Mouse (Mus musculus) heart, embryonic 16.5 days (tissue): ENCODE data around the gene Tbp. TPM values are rescaled to one million over a fixed set of nuclear protein-coding genes. Genes with fewer than 3 reads are reported as not detected.

Experiments used
- ATAC-seq: fragments of 200-750 bp; cut with Nextera tagmentation; replicated peaks from 2 replicates; pipeline ENCODE4 v1.8.0; 2017; ENCODE audit warnings: moderate number of reproducible peaks; ENCODE audit not compliant: insufficient read depth, low FRiP score; ENCODE audit errors: extremely low read depth
- H3K27ac ChIP-seq: fragments of 300-500 bp; sonication (generic); 2 replicates; pipeline ENCODE4 v1.5.1; 2014; ENCODE audit warnings: mild to moderate bottlenecking, low read length, control low read depth, moderate library complexity
- H3K27me3 ChIP-seq: fragments of 300-500 bp; sonication (generic); 2 replicates; pipeline ENCODE4 v1.6.1; 2014; ENCODE audit warnings: low read length, mixed read lengths; ENCODE audit not compliant: control insufficient read depth, insufficient read depth
- H3K36me3 ChIP-seq: fragments of 300-500 bp; sonication (generic); 2 replicates; pipeline ENCODE4 v1.6.1; 2014; ENCODE audit not compliant: control insufficient read depth, insufficient read depth
- H3K4me1 ChIP-seq: fragments of 300-500 bp; sonication (generic); 2 replicates; pipeline ENCODE4 v1.6.1; 2014; ENCODE audit warnings: low read length, mixed read lengths; ENCODE audit not compliant: control insufficient read depth, insufficient read depth
- H3K4me2 ChIP-seq: fragments of 300-500 bp; sonication (generic); 2 replicates; pipeline ENCODE4 v1.6.1; 2014; ENCODE audit warnings: low read depth, mild to moderate bottlenecking, control low read depth, low read length
- H3K4me3 ChIP-seq: fragments of 300-500 bp; sonication (generic); 2 replicates; pipeline ENCODE4 v1.5.1; 2014; ENCODE audit warnings: mild to moderate bottlenecking, control low read depth, low read length
- H3K9ac ChIP-seq: fragments of 300-500 bp; sonication (generic); 2 replicates; pipeline ENCODE4 v1.6.1; 2014; ENCODE audit warnings: low read length, control low read depth
- H3K9me3 ChIP-seq: fragments of 300-500 bp; sonication (generic); replicated peaks from 2 replicates; pipeline ENCODE4 v1.6.1; 2016; ENCODE audit warnings: low read length; ENCODE audit not compliant: control insufficient read depth
- WGBS: fragments of 180-500 bp; shearing (Covaris S2); extraction: QIAGEN DNeasy Blood & Tissue Kit; methylation state at CpG from one replicate; pipeline ENCODE4 v1.1.7; 2014; 5-methylcytosine and 5-hydroxymethylcytosine counted together
- polyA plus RNA-seq: library from polyadenylated mRNA; unstranded; fragments of >200 nt; fragmentation: Nextera tagmentation; extraction: Ambion mirVana; gene quantifications from 2 replicates; pipeline ENCODE4 v1.2.1, GENCODE M21; 2015

Tbp gene
- polyA plus RNA-seq, 1 experiment from 2014 or later, result 25.2 TPM

DNA sequence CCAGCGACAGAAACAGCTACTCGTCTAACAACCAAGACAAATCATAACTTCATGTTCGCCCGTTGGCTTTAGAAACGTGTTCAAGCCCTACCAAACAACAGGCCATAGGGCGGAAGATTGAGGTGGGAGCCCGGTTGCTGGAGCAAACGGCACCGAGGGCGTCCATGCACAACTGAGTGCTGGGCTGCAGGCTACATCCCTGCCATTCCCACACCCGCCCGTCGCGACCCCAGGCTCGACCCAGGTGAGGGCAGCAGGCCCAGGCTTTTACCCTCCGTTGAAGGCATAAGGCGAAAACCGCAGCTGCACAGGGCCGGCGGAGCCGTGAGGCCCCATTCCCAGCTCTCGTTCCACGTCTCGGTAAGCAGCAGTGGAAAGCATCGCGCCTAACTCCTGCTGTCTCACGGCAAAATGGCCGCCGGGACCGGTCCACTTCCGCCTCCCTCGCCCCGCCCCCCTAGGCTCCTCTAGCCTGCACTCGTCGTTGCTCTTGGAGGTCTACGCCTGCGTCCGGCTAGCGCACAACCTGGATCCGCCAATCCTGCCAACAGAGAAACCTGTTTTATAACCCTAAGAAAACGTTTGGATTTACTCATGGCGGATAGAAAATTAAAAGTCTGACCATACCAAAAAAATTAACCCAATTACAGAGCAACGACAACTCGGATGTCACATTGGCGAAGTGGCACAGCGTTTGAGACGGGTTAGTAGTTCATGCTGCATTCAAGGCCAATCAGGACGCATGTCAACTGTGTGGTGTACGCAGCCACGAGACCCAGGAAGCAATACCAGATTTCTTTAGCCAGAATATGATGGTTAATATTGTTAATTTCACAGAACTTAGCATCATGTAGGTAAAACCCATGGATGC, 1.6 kb upstream of the Tbp start:
- Histone ChIP-seq H3K36me3 (peaks cover 11% of the 10 kb centered on the region), H3K4me1 (peaks cover 32% of the 10 kb centered on the region), H3K4me3 (peak overlapping the region; percentile 75), H3K9me3 (no peaks in the 10 kb centered on the region), H3K9ac (peak overlapping the region; percentile 84), H3K27me3 (no peaks in the 10 kb centered on the region), H3K4me2 (peak overlapping the region; percentile 81), H3K27ac (peak overlapping the region; percentile 87)
- under 1% methylated on average over 50 of the region's 50 CpGs for WGBS
- peak; percentile 94 for ATAC-seq

DNA sequence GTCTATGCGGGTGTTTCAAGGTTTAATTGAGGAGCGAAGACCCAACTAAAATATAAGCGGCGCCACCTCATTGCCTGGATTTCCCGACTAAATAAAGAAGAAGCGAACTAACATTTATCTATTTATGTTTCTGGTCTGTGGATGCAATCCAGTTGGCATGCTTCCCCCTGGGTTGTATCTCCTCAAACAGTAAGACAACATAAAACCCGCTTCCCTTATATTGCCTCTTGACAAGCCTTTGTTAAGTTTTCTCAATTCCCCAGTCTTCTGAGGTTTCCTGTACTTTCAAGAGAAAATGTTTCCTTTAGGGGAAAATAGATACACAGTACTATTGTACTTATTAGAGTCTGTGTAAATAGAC, 955 bp upstream of the Tbp start:
- Histone ChIP-seq H3K9ac (peak overlapping the region; percentile 84), H3K9me3 (no peaks in the 10 kb centered on the region), H3K4me1 (peaks cover 32% of the 10 kb centered on the region), H3K36me3 (peaks cover 9% of the 10 kb centered on the region), H3K4me3 (peak overlapping the region; percentile 98), H3K4me2 (peak overlapping the region; percentile 81), H3K27me3 (no peaks in the 10 kb centered on the region), H3K27ac (peak overlapping the region; percentile 87)
- WGBS, result 40% methylated on average over 7 of the region's 7 CpGs
- no peak for ATAC-seq

DNA sequence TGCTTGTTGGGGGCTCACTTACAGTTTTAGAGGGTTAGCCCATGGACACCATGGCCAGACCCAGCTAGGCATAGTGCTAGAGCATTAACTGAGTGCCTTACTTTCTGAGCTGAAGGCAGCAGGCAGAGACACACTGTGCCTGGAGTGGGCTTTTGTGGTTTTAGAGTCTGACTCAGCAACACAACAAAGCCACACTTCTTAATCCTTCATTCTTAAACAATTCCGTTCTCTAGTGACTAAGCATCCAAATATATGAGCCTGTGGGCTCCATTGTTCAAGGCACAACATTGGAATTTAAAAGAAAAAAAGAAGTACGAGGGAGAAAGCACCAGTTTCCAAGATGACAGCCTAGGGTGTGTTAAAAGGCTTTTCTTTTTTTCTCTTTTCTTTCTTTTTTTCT, 11.0 kb downstream of the Tbp start:
- no peak overlapping the region for H3K4me3 ChIP-seq
- H3K4me2 ChIP-seq, result no peak overlapping the region
- H3K27me3 ChIP-seq, result no peaks in the 10 kb centered on the region
- H3K27ac ChIP-seq, result no peak overlapping the region
- H3K4me1 ChIP-seq, result no peaks in the 10 kb centered on the region
- no peaks in the 10 kb centered on the region; the same call in 1 of the 2 replicates for H3K9me3 ChIP-seq
- peaks cover 75% of the 10 kb centered on the region for H3K36me3 ChIP-seq
- 100% methylated on average over 2 of the region's 2 CpGs for WGBS
- no peak for ATAC-seq
- H3K9ac ChIP-seq, result no peak overlapping the region

DNA sequence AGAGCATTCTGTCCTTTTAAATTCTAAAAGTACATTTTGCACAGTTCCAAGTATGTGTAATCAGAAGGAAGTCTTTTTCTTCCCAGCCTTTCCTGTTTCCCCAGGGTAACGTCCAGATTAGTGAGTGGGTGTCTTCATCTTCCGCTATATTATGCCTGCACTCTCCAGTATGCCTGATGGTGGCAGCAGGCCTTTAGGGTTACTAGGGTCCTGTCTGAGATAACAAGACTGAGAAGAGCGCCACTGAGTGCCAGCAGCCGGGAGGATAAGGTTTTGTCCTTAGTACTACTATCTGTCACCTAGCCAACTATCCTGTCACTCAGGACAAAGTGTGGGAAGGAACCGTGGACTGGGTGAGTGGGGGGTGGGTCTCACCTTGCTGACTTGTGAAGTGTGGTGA, 18.1 kb downstream of the Tbp start:
- WGBS, result 45% methylated on average over 5 of the region's 5 CpGs
- no peak overlapping the region for H3K4me3 ChIP-seq
- ATAC-seq, result 0 out of 2 replicates have a peak, but pooled peaks have one; percentile 28
- no peaks in the 10 kb centered on the region for H3K4me1 ChIP-seq
- no peaks in the 10 kb centered on the region for H3K27me3 ChIP-seq
- no peak overlapping the region for H3K9ac ChIP-seq
- H3K4me2 ChIP-seq, result no peak overlapping the region
- H3K36me3 ChIP-seq, result peaks cover 53% of the 10 kb centered on the region
- no peaks in the 10 kb centered on the region for H3K9me3 ChIP-seq
- H3K27ac ChIP-seq, result no peak overlapping the region

DNA sequence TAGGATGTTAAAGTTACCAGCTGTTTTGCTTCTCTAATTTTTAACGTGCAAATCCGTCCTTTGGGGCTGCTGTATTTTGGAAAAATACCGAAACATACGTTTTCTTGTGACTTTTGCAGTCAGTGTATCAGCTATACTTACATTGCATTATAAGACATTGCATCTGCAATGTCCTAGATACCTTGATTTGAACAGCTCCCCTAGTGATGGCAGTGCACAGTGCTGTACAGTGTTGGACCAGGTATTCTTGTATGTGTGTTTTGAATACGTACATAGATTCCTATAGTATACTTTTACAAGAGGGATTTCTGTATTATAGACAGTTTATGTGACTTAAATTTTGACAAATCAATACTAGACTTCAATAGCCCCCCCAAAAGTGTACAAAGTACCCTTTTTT, 18.5 kb downstream of the Tbp start:
- Histone ChIP-seq H3K9me3 (no peaks in the 10 kb centered on the region), H3K4me2 (no peak overlapping the region), H3K4me3 (no peak overlapping the region), H3K27ac (no peak overlapping the region), H3K9ac (no peak overlapping the region), H3K36me3 (peaks cover 57% of the 10 kb centered on the region), H3K4me1 (no peaks in the 10 kb centered on the region), H3K27me3 (no peaks in the 10 kb centered on the region)
- WGBS, result 89% methylated on average over 5 of the region's 5 CpGs
- ATAC-seq, result no peak

DNA sequence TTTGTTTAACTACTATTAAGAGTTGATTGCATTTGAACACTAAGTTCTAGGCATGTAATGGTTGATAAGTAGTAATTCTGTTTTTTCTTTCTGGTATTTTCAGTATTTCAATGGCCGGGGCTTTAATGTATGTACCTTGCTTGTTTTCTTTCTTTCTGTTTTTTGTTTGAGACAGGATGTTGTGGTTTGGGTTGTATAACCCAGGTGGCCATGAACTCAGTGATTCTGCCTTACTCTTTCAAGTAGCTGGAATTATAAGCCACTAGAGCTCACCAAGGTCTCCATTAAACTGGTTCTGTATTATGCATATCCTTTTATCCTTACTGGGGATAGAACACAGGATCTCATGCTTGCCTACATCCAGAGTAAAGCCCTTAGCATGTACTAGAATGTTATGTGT, 19.1 kb downstream of the Tbp start:
- no peaks in the 10 kb centered on the region for H3K9me3 ChIP-seq
- peaks cover 53% of the 10 kb centered on the region for H3K36me3 ChIP-seq
- no peaks in the 10 kb centered on the region for H3K4me1 ChIP-seq
- 91% methylated on average over 1 of the region's 1 CpGs for WGBS
- H3K27me3 ChIP-seq, result no peaks in the 10 kb centered on the region
- no peak for ATAC-seq
- H3K27ac ChIP-seq, result no peak overlapping the region
- H3K4me3 ChIP-seq, result no peak overlapping the region
- no peak overlapping the region for H3K4me2 ChIP-seq
- no peak overlapping the region for H3K9ac ChIP-seq

DNA sequence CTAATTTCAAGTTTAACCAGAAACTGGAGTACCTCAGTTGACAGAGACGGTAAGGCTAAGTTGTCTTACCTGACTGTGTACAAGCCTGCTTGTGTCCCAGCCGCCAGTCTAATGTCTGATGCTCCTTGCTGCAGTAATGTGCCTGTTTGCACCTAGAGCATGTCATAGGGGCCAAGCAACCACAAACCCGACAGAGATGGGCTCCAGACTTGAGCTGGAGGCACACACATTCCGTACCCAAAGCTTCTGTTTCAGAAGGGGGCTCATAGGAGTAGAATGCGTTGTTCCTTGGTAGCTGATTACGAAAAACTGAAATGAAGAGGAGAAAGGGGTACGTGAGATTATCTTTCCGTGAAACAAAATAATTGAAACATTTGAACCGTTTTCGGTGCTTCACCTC, 26.6 kb downstream of the Tbp start:
- no peaks in the 10 kb centered on the region for H3K9me3 ChIP-seq
- H3K27ac ChIP-seq, result no peak overlapping the region
- no peak for ATAC-seq
- no peaks in the 10 kb centered on the region for H3K27me3 ChIP-seq
- H3K9ac ChIP-seq, result peak overlapping the region; percentile 84
- H3K36me3 ChIP-seq, result peaks cover 26% of the 10 kb centered on the region
- H3K4me1 ChIP-seq, result peaks cover 11% of the 10 kb centered on the region
- 14% methylated on average over 10 of the region's 10 CpGs for WGBS
- peak overlapping the region; percentile 68 for H3K4me2 ChIP-seq
- peak overlapping the region; percentile 62 for H3K4me3 ChIP-seq

DNA sequence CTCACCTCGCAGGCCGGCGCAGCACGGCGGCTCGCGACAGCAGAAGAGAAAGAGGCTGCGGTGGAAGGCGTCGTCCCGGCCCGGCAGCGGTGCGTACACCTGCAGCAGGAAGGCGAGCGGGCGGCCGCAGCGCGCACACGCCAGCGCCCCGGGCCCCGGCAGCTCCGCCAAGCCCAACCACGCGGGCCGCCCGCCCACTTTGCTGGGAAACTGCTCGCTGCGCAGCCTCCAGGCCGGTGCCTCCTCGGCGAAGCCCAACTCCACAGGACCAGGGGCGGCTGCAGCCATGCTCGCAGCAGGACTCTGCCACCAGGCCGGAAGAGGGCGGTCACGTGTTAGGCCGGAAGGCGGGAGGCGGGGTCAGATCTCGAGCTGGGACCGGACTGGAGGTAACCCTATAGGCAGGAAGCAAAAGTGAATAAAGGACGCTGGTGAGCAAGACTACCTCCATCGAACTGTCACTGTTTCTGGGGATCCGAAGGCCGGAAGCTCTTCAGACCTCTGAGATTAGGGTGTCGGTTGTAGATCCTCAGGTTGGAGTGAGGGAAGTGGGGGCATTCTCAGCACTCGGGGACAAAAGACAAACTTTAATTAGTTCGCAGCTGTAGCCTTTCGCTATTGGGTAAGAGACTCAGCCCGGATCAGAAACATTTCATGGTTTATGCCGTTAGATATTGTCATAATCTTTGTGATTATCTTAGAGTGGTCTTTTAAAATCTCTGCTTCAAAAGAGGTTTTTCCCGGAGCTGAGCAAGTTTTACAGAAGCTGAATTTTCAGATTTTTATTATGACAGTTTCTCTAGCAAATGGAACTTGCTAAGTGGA, 27.5 kb downstream of the Tbp start, which contains the start of gene Pdcd2:
TSS of gene Pdcd2 (minus strand) at position 316 of the 825 bp plus-strand sequence.
- peak; percentile 99 for ATAC-seq
- Histone ChIP-seq H3K27me3 (no peaks in the 10 kb centered on the region), H3K4me1 (peaks cover 11% of the 10 kb centered on the region), H3K9me3 (no peaks in the 10 kb centered on the region), H3K9ac (peak within 1 kb of the TSS; percentile 84), H3K4me3 (peak within 1 kb of the TSS; percentile 62), H3K4me2 (peak within 1 kb of the TSS; percentile 68), H3K36me3 (peaks cover 18% of the 10 kb centered on the region), H3K27ac (peak within 1 kb of the TSS; percentile 83)
- under 1% methylated on average over 55 of the region's 55 CpGs for WGBS

DNA sequence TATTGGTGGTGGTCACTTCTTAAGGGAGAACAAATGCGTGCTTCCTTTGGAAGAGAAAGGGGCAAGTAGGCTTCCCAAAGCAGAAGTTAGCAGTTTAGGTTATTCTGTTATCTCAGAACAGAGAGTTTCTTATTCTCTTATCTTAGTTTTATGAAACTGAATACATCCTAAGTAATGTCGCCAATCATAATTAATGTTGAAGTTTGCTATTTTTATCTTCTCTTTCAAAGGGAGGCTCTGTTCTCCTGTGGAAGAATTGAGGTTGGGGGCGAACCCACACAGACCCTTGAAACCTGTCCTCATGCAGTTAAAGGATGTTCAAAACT, 28.1 kb downstream of the Tbp start:
- Histone ChIP-seq H3K4me3 (peak overlapping the region; percentile 62), H3K4me1 (peaks cover 11% of the 10 kb centered on the region), H3K36me3 (peaks cover 14% of the 10 kb centered on the region), H3K27ac (peak overlapping the region; percentile 83), H3K27me3 (no peaks in the 10 kb centered on the region), H3K4me2 (peak overlapping the region; percentile 68), H3K9me3 (no peaks in the 10 kb centered on the region), H3K9ac (peak overlapping the region; percentile 84)
- ATAC-seq, result no peak
- WGBS, result 44% methylated on average over 3 of the region's 3 CpGs
